Mouse (Mus musculus) lung, postnatal 0 days (tissue): ENCODE measurements around the gene Slc2a13.

Source experiments
- CTCF ChIP-seq: IDR thresholded peaks from 2 replicates; pipeline ENCODE4 v1.5.1; 2016; ENCODE audit warnings: antibody characterized with exemption, mild to moderate bottlenecking
- EP300 ChIP-seq: IDR thresholded peaks from 2 replicates; pipeline ENCODE4 v1.6.1; 2016; ENCODE audit warnings: antibody characterized with exemption, mild to moderate bottlenecking, control low read depth

DNA sequence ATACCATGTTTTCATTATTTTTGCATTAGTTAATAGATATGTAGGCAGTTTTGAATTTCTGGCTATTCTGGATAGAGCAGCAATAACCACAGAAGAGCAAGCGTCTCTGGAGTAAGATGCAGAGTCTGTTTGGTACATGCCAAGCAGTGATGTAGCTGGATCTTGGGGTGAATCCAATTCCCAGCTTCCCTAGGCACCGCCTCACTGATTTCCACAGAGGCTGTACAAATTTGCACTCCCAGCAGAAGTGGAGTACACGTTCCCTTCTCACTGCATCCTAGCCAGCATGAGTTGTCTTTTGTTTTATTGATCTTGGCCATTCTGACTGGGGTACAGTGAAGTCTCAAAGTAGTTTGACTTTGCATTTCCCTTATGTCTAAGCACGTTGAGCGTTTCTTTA is 291.5 kb downstream of the Slc2a13 start:
- no peak for TF ChIP-seq CTCF
- no peak for TF ChIP-seq EP300
